Mouse (Mus musculus): ENCODE results near the gene Cnot1. TPM values are rescaled to one million over a fixed set of nuclear protein-coding genes. Genes with fewer than 3 reads are reported as not detected.

Gene Cnot1
- total and polyA plus RNA-seq, 3 experiments = 85.5 to 730 (median 194) TPM

DNA sequence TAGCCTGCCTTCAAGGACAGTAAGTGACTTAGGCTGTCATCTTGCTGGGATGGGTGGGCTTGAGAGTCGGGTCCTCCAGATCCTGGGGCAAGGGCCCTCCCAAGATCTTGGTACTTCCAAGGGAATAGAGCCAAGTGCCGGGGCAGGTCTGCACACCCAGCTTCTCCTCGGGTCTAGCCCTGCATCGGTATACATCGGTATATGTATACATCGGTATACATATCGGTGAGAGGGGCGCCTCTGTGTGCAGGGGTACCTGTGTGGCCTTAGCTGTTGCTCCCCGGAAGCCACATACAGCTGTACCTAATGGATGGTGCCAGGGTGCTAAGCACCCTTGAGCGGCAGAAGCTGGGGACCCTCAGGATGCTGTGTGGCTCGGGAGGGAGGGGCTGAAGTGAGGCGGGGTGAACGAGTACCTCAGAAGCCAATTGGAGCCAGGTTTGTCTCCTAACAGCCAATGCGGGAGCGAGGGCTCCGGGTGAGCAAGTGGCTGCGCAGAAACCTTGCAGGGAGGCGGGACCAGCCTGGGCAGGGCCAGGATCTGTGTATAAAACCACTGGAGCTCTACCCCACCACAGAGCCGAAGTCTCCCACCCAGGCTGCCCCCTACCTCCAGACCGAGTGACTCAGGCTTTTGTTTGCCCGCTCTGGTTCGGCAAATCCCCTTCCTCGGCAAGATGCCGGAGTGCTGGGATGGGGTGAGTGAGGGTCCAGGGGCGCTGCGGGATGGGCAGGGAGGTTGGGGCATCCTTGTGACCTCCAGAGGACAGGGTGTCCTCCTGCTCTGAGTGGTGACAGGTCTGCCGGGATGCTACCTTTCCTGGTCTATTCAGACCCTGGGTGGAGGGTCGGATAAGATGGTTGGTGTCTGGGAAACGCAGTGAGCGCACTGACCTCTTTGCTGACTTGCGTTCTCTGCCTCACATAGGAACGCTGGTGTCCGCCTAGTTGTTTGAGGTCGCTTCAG, 104.5 kb downstream of the Cnot1 start:
- no peak for TF ChIP-seq POLR2AphosphoS5 (IDR thresholded peaks at IDR 0.05; ENCODE audit: insufficient replicate concordance, low read depth, low read length)
- DNase-seq (ENCODE audit: low spot score) (no peak), ATAC-seq (ENCODE audit: extremely low read depth, insufficient number of reproducible peaks, low FRiP score, poor library complexity, severe bottlenecking) (no peak)
- H3K4me3 ChIP-seq (ENCODE audit: low read depth, low read length) = no peak overlapping the region
- H3K27me3 ChIP-seq (ENCODE audit: insufficient read depth, low read length) = peaks cover 92% of the 10 kb centered on the region
- peaks cover 16% of the 10 kb centered on the region for H3K4me1 ChIP-seq (ENCODE audit: insufficient read depth, low read depth, low read length)
- H3K36me3 ChIP-seq (replicated peaks) = no peaks in the 10 kb centered on the region
- H3K9me3 ChIP-seq (replicated peaks) = no peaks in the 10 kb centered on the region

GRCm38 (mm10) chr8:95701809-95702208, 105.5 kb downstream of the Cnot1 start:
- no peak for DNase-seq (ENCODE audit: low spot score)
- no peak for TF ChIP-seq TAL1 (conservative IDR thresholded peaks at IDR 0.05; ENCODE audit: low read depth, low read length)
- no peak for TF ChIP-seq CTCF (IDR thresholded peaks at IDR 0.05; ENCODE audit: low read depth, low read length)
- no peak for TF ChIP-seq GATA2 (IDR thresholded peaks at IDR 0.05; ENCODE audit: borderline replicate concordance, low read depth, low read length)
- no peak for TF ChIP-seq POLR2AphosphoS5 (IDR thresholded peaks at IDR 0.05; ENCODE audit: insufficient replicate concordance, low read depth, low read length)
- no peak for TF ChIP-seq GATA1 (IDR thresholded peaks at IDR 0.05; ENCODE audit: borderline replicate concordance, low read length)
- Histone ChIP-seq H3K27me3 (ENCODE audit: insufficient read depth, low read length) (peaks cover 93% of the 10 kb centered on the region), H3K4me1 (ENCODE audit: insufficient read depth, low read depth, low read length) (peaks cover 21% of the 10 kb centered on the region), H3K4me3 (ENCODE audit: low read depth, low read length) (no peak overlapping the region), H3K36me3 (replicated peaks) (no peaks in the 10 kb centered on the region), H3K9me3 (replicated peaks) (no peaks in the 10 kb centered on the region)
- ATAC-seq (ENCODE audit: extremely low read depth, insufficient number of reproducible peaks, low FRiP score, poor library complexity, severe bottlenecking) = no peak

- H3K4me1 ChIP-seq (ENCODE audit: insufficient read depth, low read depth, low read length) = peaks cover 21% of the 10 kb centered on the region
- TF ChIP-seq GATA1 (IDR thresholded peaks at IDR 0.05; ENCODE audit: borderline replicate concordance, low read length) (no peak), GATA2 (IDR thresholded peaks at IDR 0.05; ENCODE audit: borderline replicate concordance, low read depth, low read length) (no peak), POLR2AphosphoS5 (IDR thresholded peaks at IDR 0.05; ENCODE audit: insufficient replicate concordance, low read depth, low read length) (no peak), TAL1 (conservative IDR thresholded peaks at IDR 0.05; ENCODE audit: low read depth, low read length) (no peak), CTCF (IDR thresholded peaks at IDR 0.05; ENCODE audit: low read depth, low read length) (no peak)
- no peaks in the 10 kb centered on the region for H3K9me3 ChIP-seq (replicated peaks)
- no peak for DNase-seq (ENCODE audit: low spot score)
- peaks cover 86% of the 10 kb centered on the region for H3K27me3 ChIP-seq (ENCODE audit: insufficient read depth, low read length)
- no peak overlapping the region for H3K4me3 ChIP-seq (ENCODE audit: low read depth, low read length)
- H3K36me3 ChIP-seq (replicated peaks) = no peaks in the 10 kb centered on the region
- no peak for ATAC-seq (ENCODE audit: extremely low read depth, insufficient number of reproducible peaks, low FRiP score, poor library complexity, severe bottlenecking)
Observed at GRCm38 (mm10) chr8:95700282-95700681, 107.0 kb downstream of the Cnot1 start.

GRCm38 (mm10) chr8:95698179-95698578, 109.1 kb downstream of the Cnot1 start:
- Histone ChIP-seq H3K27me3 (ENCODE audit: insufficient read depth, low read length) (peaks cover 81% of the 10 kb centered on the region), H3K4me1 (ENCODE audit: insufficient read depth, low read depth, low read length) (peaks cover 12% of the 10 kb centered on the region), H3K9me3 (replicated peaks) (no peaks in the 10 kb centered on the region), H3K36me3 (replicated peaks) (no peaks in the 10 kb centered on the region), H3K4me3 (ENCODE audit: low read depth, low read length) (no peak overlapping the region)
- DNase-seq (ENCODE audit: low spot score) (no peak), ATAC-seq (ENCODE audit: extremely low read depth, insufficient number of reproducible peaks, low FRiP score, poor library complexity, severe bottlenecking) (no peak)
- TF ChIP-seq GATA1 (IDR thresholded peaks at IDR 0.05; ENCODE audit: borderline replicate concordance, low read length) (no peak), CTCF (IDR thresholded peaks at IDR 0.05; ENCODE audit: low read depth, low read length) (no peak), POLR2AphosphoS5 (IDR thresholded peaks at IDR 0.05; ENCODE audit: insufficient replicate concordance, low read depth, low read length) (no peak), TAL1 (conservative IDR thresholded peaks at IDR 0.05; ENCODE audit: low read depth, low read length) (no peak), GATA2 (IDR thresholded peaks at IDR 0.05; ENCODE audit: borderline replicate concordance, low read depth, low read length) (no peak)

GRCm38 (mm10) chr8:95697128-95697527, 110.1 kb downstream of the Cnot1 start:
- H3K36me3 ChIP-seq (replicated peaks) = no peaks in the 10 kb centered on the region
- H3K4me1 ChIP-seq (ENCODE audit: insufficient read depth, low read depth, low read length) = peaks cover 5% of the 10 kb centered on the region
- TF ChIP-seq GATA1 (IDR thresholded peaks at IDR 0.05; ENCODE audit: borderline replicate concordance, low read length) (no peak), GATA2 (IDR thresholded peaks at IDR 0.05; ENCODE audit: borderline replicate concordance, low read depth, low read length) (no peak), CTCF (IDR thresholded peaks at IDR 0.05; ENCODE audit: low read depth, low read length) (peak; percentile 66; the same call in 1 of the 2 replicates), TAL1 (conservative IDR thresholded peaks at IDR 0.05; ENCODE audit: low read depth, low read length) (no peak)
- H3K9me3 ChIP-seq (replicated peaks) = no peaks in the 10 kb centered on the region
- H3K27me3 ChIP-seq (ENCODE audit: insufficient read depth, low read length) = peaks cover 71% of the 10 kb centered on the region
- peak; percentile 51 for DNase-seq (ENCODE audit: low spot score)
- H3K4me3 ChIP-seq (ENCODE audit: low read depth, low read length) = no peak overlapping the region
- 0 out of 2 replicates have a peak, but pooled peaks have one; percentile 15 for ATAC-seq (ENCODE audit: extremely low read depth, insufficient number of reproducible peaks, low FRiP score, poor library complexity, severe bottlenecking)

DNA sequence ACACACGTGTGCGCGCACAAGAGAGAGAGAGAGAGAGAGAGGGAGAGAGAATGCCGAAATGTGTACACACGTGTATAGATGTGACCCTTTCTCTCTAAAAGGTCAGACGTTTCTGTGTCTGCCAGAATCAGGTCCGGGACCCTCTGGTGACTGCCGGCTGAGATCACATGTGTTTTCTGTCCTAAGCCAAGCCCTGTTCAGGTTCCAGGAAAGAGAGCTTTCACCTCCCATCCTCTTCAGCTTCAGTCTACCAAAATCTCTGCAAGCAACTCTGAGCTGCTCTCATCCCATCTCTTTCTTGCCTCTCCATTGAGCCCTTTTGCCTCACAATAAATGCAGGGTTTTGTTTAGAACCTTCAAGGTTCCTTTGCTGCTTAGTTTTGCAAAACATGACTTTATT, 110.6 kb downstream of the Cnot1 start:
- Histone ChIP-seq H3K27me3 (ENCODE audit: insufficient read depth, low read length) (peaks cover 67% of the 10 kb centered on the region), H3K4me3 (ENCODE audit: low read depth, low read length) (no peak overlapping the region), H3K4me1 (ENCODE audit: insufficient read depth, low read depth, low read length) (peaks cover 5% of the 10 kb centered on the region), H3K36me3 (replicated peaks) (no peaks in the 10 kb centered on the region), H3K9me3 (replicated peaks) (no peaks in the 10 kb centered on the region)
- TF ChIP-seq POLR2AphosphoS5 (IDR thresholded peaks at IDR 0.05; ENCODE audit: insufficient replicate concordance, low read depth, low read length) = no peak
- TF ChIP-seq CTCF (IDR thresholded peaks at IDR 0.05; ENCODE audit: low read depth, low read length) = no peak
- TF ChIP-seq GATA2 (IDR thresholded peaks at IDR 0.05; ENCODE audit: borderline replicate concordance, low read depth, low read length) = no peak
- TF ChIP-seq TAL1 (conservative IDR thresholded peaks at IDR 0.05; ENCODE audit: low read depth, low read length) = no peak
- no peak for TF ChIP-seq GATA1 (IDR thresholded peaks at IDR 0.05; ENCODE audit: borderline replicate concordance, low read length)
- no peak for ATAC-seq (ENCODE audit: extremely low read depth, insufficient number of reproducible peaks, low FRiP score, poor library complexity, severe bottlenecking)
- DNase-seq (ENCODE audit: low spot score) = no peak

All from G1E (cell line).